Mouse (Mus musculus) layer of hippocampus, adult 8-10 months (tissue): Measurements from ENCODE around the gene Mrto4. TPM values are rescaled to one million over a fixed set of nuclear protein-coding genes. Genes with fewer than 3 reads are reported as not detected.

Experiments used
- microRNA-seq, 2 experiments: library from miRNA; unstranded; fragments of <30 nt; microRNA quantifications; one replicate each; pipeline ENCODE4 v1.2.0; 2022
- total RNA-seq, 4 experiments: library from RNA; stranded (reverse); gene quantifications; 2 replicates each; pipeline ENCODE4 v1.2.4; 2022

The Mrto4 gene
- total RNA-seq, 4 experiments from 2014 or later = 48.6 to 50.9 (median 49.8) TPM

Small RNA genes within 50 kb of the gene (microRNA-seq; reads per million reads assigned to microRNA genes)
- gene Gm24245 (0 reads per million in 2 experiments), gene Gm25732 (0 to 0.32 reads per million in 2 experiments)

Other genes with a start within 250 kb of the Mrto4 start
- 100 to 1,000 TPM; 187 to 234 (median 208) TPM for gene Minos1, start 221.5 kb downstream of the Mrto4 start, total RNA-seq
- gene Capzb, start 159.7 kb downstream of the Mrto4 start, total RNA-seq = 100 to 1,000 TPM; 355 to 394 (median 369) TPM
- 10 to 100 TPM; 13.0 to 17.7 (median 16.4) TPM for gene Pqlc2, start 41.9 kb downstream of the Mrto4 start, total RNA-seq
- gene Akr7a5, start 41.8 kb downstream of the Mrto4 start, total RNA-seq = 10 to 100 TPM; 25.5 to 34.0 (median 30.5) TPM
- gene Emc1, start within 50 bp of the Mrto4 start, total RNA-seq = 10 to 100 TPM; 87.6 to 97.3 (median 92.2) TPM
- 100 to 1,000 TPM; 155 to 193 (median 170) TPM for gene Ubr4, start within 50 bp of the Mrto4 start, total RNA-seq
- gene Iffo2, start 178.0 kb upstream of the Mrto4 start, total RNA-seq = 10 to 100 TPM; 16.0 to 18.5 (median 17.7) TPM